Mouse (Mus musculus) neutrophil, adult 5-6 weeks (primary cell): ENCODE data around the gene Rad50. TPM values are rescaled to one million over a fixed set of nuclear protein-coding genes. Genes with fewer than 3 reads are reported as not detected.

Experiments used
- ATAC-seq: fragments of 151-379, 151-347 bp; 2 replicates; pipeline ENCODE4 v1.8.0; 2017; ENCODE audit warnings: mild to moderate bottlenecking, moderate TSS enrichment; ENCODE audit not compliant: insufficient number of reproducible peaks, poor library complexity, low FRiP score, severe bottlenecking; ENCODE audit errors: extremely low read depth
- total RNA-seq: library from RNA; stranded (forward); fragments of 200-1000 nt; gene quantifications from 2 replicates; pipeline ENCODE4 v1.2.3, GENCODE M21; 2017

Rad50 gene
- total RNA-seq, result 36.7 and 43.1 TPM in 2 replicates

DNA sequence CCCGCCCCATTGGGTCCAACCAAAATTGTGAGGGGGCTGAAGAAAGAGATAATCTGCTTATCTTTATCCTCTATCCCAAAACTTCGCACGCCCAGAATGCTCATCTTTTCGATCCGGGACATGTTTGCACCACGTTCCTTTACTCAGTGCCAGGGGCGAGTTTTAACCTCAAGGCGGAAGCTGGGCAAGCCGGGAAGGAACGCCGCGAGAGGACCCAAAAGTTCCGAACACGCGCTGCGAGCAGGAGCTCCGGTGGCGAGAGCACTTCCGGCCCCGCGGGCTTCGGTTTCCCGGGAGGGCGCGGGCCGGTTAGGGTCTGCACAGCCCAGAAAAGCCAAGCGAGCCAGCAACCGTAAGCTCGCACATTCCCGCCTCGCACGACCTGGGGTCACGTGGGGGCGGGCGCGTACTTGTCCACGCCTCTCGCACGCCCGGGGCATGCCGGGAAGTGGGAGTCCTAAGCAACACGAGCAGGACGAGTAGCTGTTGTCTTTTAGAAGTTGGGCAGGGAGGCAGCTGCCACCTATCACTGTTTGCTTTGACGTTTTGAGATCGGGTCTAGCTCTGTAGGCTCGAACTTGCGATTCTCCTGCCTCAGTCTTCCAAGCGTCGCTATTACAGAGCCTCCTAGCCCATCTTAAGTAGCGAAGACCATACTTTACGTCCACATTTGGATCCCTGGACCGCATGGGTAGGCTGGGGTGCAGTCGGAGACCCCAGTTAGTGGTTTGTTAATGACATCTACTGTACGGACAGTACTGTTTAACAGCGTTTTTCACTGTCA is at the start of gene Rad50:
TSS of gene Rad50 (minus strand) at position 386 of the 784 bp plus-strand sequence.
- ATAC-seq, result peak; percentile 97

DNA sequence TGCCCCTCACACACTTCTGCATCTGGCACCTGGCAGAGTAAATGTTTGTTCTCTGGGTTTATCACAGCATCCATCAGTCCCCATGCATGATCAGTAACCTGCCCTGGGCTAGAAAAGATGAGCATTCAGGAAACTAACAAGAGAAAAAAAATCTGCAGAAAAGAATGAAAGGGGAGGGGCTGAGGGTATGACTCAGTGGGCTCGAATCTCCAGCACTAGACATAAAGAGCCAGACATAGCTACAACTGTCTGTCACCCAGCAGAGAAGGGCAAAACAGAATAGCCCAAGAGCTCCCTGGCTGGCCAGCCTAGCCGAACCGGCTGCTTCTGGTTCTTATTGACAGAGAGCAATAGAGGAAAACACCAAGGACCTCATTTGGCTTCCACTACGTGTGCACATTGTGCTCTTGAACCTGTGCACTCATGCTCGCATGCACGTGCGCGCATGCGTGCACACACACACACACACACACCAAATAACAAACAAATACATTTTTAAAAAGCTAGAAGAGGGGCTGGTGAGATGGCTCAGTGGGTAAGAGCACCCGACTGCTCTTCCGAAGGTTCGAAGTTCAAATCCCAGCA is 48.0 kb upstream of the Rad50 start:
- no peak for ATAC-seq

GRCm38 (mm10) chr11:53749716-53750352 is 42.7 kb upstream of the Rad50 start:
- no peak for ATAC-seq

GRCm38 (mm10) chr11:53749306-53749705 is 42.2 kb upstream of the Rad50 start:
- no peak for ATAC-seq

- peak; percentile 82 for ATAC-seq
These were observed 41.5 kb upstream of the Rad50 start for GRCm38 (mm10) chr11:53748614-53749013.

GRCm38 (mm10) chr11:53747985-53748384 is 40.9 kb upstream of the Rad50 start:
- peak; percentile 43; the same call in 1 of the 2 replicates for ATAC-seq

- ATAC-seq, result no peak
These were observed 38.1 kb upstream of the Rad50 start for GRCm38 (mm10) chr11:53745260-53745659.

DNA sequence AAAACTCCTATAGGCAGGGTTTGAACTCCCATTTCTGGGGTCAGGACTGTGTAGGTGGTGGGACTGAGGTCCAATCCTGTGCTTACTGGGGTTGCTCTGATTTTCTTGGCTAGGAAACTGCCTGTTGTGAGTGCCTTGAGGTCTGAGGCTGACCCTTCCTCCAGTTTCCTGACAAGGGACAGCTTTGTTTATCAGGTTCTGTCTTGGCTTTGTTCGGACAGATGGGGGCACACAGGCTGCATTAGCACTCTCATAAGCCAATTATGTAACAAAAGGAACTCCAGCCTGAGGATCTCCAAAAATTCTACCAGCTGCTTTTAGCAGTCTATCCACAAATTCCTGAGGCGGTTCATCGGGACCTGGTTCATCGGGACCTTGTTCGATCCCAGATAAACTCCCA is 35.2 kb upstream of the Rad50 start:
- no peak for ATAC-seq

DNA sequence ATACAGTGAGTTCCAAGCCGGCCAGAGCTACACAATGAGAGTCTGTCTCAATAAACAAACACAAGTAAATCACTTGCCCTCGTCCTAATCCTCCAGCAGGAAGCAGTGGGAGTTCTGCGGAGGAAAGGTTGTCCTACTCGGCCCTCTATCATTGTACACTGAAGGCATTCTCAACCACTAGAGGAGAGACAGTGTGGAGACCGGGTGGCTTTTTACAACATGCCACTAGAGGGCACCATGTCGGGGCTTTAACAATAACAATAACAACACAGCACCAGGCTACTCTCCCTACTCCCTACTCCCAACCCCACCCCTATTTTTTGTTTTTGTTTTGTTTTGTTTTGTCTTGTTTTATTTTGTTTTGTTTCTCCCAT is 30.4 kb upstream of the Rad50 start:
- peak; percentile 64; the same call in 1 of the 2 replicates for ATAC-seq

DNA sequence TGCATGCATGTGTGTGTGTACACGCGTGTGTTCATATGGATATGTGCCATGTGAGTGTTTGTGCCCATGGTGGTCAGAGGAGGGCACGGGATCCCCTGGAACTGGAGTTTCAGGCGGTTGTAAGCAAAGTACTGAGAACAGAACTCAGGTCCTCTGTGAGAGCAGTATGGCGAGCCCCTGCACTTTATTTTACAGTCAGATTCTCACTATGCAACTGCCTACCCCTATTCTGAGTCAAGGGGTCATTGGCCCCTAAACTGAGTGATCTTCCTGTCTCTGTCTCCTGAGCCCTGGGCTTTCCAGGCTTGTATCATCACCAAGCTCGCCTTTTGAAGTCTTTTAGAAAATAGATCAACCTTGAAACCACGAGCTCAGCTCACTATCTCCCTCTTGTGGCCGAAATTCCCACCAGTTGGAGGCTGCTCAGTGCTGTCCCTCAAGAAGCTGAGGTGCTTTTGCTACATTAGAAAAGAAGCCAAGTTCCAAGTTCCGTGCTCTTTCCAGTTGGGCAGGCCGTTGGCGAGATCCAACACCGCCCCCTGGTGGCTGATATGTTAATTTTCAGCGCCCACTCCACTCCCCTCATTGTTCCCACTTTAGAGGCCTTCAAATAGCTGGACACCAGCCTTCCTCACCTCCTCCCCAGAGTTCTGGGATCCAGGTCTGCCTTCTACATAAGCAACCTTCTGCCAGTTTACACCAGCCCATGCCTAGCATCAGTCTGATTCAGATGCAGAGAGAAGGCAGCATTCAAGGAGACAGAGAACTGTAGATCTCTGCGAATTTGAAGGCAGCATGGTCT is 29.9 kb upstream of the Rad50 start:
- peak; percentile 63 for ATAC-seq

GRCm38 (mm10) chr11:53735682-53736245 is 28.6 kb upstream of the Rad50 start:
- ATAC-seq, result peak; percentile 85

GRCm38 (mm10) chr11:53734970-53735681 is 28.0 kb upstream of the Rad50 start:
- ATAC-seq, result no peak

DNA sequence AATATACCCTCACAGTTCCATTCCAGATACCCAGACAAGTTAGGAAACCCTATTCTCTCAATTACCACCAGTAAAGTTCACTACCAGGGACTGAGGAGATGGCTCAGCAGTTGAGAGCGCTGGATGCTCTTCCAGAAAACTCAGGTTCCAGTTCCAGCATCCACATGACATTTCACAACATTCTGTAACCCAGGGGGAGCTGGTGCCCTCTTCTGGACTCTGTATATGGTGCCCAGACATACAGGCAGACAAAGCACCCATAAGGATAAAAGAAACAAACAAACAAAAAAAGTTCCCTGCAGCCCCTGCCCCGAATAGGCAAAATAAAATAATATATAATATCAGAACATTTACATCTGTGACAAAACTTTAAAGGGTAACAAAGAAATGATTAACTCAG is 27.3 kb upstream of the Rad50 start:
- ATAC-seq, result no peak

DNA sequence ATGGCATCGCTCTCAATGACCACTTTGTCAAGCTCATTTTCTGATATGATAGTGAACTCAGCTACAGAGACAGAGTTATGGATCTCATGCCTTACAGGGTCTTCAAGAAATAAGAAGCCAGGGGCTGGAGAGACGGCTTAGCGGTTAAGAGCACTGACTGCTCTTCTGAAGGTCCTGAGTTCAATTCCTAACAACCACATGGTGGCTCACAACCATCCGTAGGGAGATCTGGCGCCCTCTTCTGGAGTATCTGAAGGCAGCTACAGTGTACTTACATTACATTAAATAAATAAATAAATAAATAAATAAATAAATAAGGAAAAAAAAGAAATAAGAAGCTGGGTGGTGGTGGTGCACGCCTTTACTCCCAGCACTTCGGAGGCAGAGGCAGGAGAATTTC is 26.7 kb upstream of the Rad50 start:
- ATAC-seq, result no peak

DNA sequence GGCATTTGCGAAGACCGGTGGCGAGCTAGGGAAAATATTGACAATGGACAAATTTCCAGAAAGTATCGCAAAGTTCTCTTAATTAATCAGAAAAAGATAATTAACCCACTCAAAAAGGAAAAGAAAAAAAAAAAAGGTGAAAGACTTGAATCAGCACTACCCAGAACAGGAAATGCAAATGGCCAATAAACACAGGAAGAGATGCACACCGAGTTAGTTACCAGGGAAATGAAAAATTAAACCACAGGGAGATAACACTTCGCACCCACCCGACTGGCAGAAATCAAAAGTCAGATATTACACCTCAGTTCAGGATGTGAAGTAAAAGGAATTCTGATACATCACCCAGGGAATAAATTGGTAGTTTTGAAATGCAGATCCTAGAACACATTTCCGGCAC is 25.1 kb upstream of the Rad50 start:
- no peak for ATAC-seq

- ATAC-seq, result no peak
These were observed 24.3 kb upstream of the Rad50 start for GRCm38 (mm10) chr11:53731457-53731856.

DNA sequence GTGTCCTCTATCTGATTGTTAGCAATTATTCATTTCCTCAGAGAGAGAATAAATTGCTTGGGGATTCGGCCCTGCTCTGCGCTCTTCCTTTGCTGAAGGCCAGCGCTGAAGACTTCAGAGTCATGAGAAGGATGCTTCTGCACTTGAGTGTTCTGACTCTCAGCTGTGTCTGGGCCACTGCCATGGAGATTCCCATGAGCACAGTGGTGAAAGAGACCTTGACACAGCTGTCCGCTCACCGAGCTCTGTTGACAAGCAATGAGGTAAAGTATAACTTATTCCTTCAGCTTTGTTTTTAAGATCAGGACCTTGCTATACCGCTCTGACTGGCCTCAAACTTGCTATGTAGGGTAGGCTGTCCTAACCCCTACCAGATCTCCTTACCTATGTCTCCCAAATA is 13.6 kb upstream of the Rad50 start, which contains the start of gene Il5:
TSS of gene Il5 (plus strand) at position 80 of the 400 bp plus-strand sequence.
- ATAC-seq, result no peak

GRCm38 (mm10) chr11:53719701-53720100 is 12.6 kb upstream of the Rad50 start:
- ATAC-seq, result no peak

GRCm38 (mm10) chr11:53707718-53708009 is 545 bp upstream of the Rad50 start:
- ATAC-seq, result no peak
